26 mouse cellular contexts compared by ENCODE assay signal in genomic region chr6:128961110-128961509, GRCm38 (mm10). TPM values are rescaled to one million over a fixed set of nuclear protein-coding genes. Genes with fewer than 3 reads are reported as not detected.
DNase-seq lines count a peak whose midpoint lies in the region; ATAC-seq and TF ChIP-seq lines count a peak whose summit lies in the region.
"Had no signal": no experiment of that assay in that cellular context is flagged by ENCODE, and none has a peak within 500 bp of the region (broad histone marks: within the 10 kb centered on the region; RNA-seq: fewer than 3 reads in every experiment).

No protein-coding gene starts in this region.

- no peak overlapping the region for H3K4me3 ChIP-seq in intestine, postnatal 0 days (ENCODE audit: low read depth, low read length)
- H3K4me3 ChIP-seq in intestine, embryonic 16.5 days (ENCODE audit: low read length): no peak overlapping the region
- H3K4me3 ChIP-seq in lung, embryonic 14.5 days (ENCODE audit: low read depth, low read length): no peak overlapping the region
- no peak overlapping the region for H3K4me3 ChIP-seq in bone marrow, adult 2 months (replicated peaks; ENCODE audit: control insufficient read depth, low read depth, low read length)
- H3K4me3 ChIP-seq in stomach, postnatal 0 days (ENCODE audit: low read depth, low read length): no peak overlapping the region
- H3K4me3 ChIP-seq in heart, embryonic 10.5 days: no peak overlapping the region
- H3K4me3 ChIP-seq: embryonic facial prominence, embryonic 15.5 days; erythroblast, embryonic 14.5 days; forebrain, embryonic 10.5 days; forebrain, embryonic 15.5 days; heart, adult 2 months; heart, embryonic 12.5 days had no signal

- H3K4me1 ChIP-seq in intestine, postnatal 0 days (replicated peaks; ENCODE audit: control insufficient read depth, insufficient read depth, low read length): no peaks in the 10 kb centered on the region
- H3K4me1 ChIP-seq in intestine, embryonic 16.5 days (ENCODE audit: control insufficient read depth, insufficient read depth, low read length): no peaks in the 10 kb centered on the region
- H3K4me1 ChIP-seq in lung, embryonic 14.5 days (ENCODE audit: insufficient read depth): no peaks in the 10 kb centered on the region
- H3K4me1 ChIP-seq in bone marrow, adult 2 months (ENCODE audit: control insufficient read depth, insufficient read depth, low read length): peaks cover 4% of the 10 kb centered on the region; the same call in 1 of the 2 replicates
- H3K4me1 ChIP-seq in stomach, postnatal 0 days (replicated peaks; ENCODE audit: control insufficient read depth, insufficient read depth): no peaks in the 10 kb centered on the region
- H3K4me1 ChIP-seq in heart, embryonic 10.5 days: no peaks in the 10 kb centered on the region
- H3K4me1 ChIP-seq: embryonic facial prominence, embryonic 15.5 days; forebrain, embryonic 10.5 days; forebrain, embryonic 15.5 days; heart, embryonic 12.5 days had no signal

- no peak overlapping the region for H3K4me2 ChIP-seq in intestine, postnatal 0 days (replicated peaks; ENCODE audit: low read depth)
- no peak overlapping the region for H3K4me2 ChIP-seq in intestine, embryonic 16.5 days (ENCODE audit: low read depth, low read length)
- no peak overlapping the region for H3K4me2 ChIP-seq in lung, embryonic 14.5 days
- H3K4me2 ChIP-seq in stomach, postnatal 0 days (replicated peaks; ENCODE audit: low read depth): no peak overlapping the region
- H3K4me2 ChIP-seq: embryonic facial prominence, embryonic 15.5 days; forebrain, embryonic 15.5 days; heart, embryonic 12.5 days had no signal

- no peak overlapping the region for H3K27ac ChIP-seq in intestine, postnatal 0 days (ENCODE audit: low read depth, low read length)
- H3K27ac ChIP-seq in intestine, embryonic 16.5 days (ENCODE audit: low read length): no peak overlapping the region
- H3K27ac ChIP-seq in lung, embryonic 14.5 days (ENCODE audit: low read depth): no peak overlapping the region
- H3K27ac ChIP-seq in bone marrow, adult 2 months (ENCODE audit: control insufficient read depth, insufficient read depth, low read depth, low read length, poor library complexity): no peak overlapping the region
- H3K27ac ChIP-seq in stomach, postnatal 0 days (replicated peaks): no peak overlapping the region
- H3K27ac ChIP-seq in heart, embryonic 10.5 days: no peak overlapping the region
- H3K27ac ChIP-seq: embryonic facial prominence, embryonic 15.5 days; forebrain, embryonic 10.5 days; forebrain, embryonic 15.5 days; heart, adult 2 months had no signal

- TF ChIP-seq CTCF in intestine, postnatal 0 days (IDR thresholded peaks at IDR 0.05; ENCODE audit: low read depth): peak; percentile 30; the same call in 1 of the 2 replicates
- TF ChIP-seq CTCF in lung, embryonic 14.5 days (IDR thresholded peaks at IDR 0.05; ENCODE audit: low read depth): peak; percentile 47
- peak; percentile 13; the same call in 1 of the 2 replicates for TF ChIP-seq CTCF in bone marrow, adult 2 months (IDR thresholded peaks at IDR 0.05; ENCODE audit: control insufficient read depth, insufficient read depth, low read length)
- 0 out of 2 replicates have a peak, but pooled peaks have one; percentile 16 for TF ChIP-seq CTCF in stomach, postnatal 0 days (IDR thresholded peaks at IDR 0.05; ENCODE audit: low read depth)

- TF ChIP-seq EP300 in stomach, postnatal 0 days (optimal IDR thresholded peaks at IDR 0.05): no peak

- DNase-seq in lung, embryonic 14.5 days: peak; percentile 31
- DNase-seq in lung, postnatal 25 days (ENCODE audit: low spot score): no peak
- DNase-seq in stomach, postnatal 0 days (ENCODE audit: low spot score): no peak
- DNase-seq in heart, embryonic 10.5 days (ENCODE audit: low spot score): no peak
- DNase-seq: adrenal gland, postnatal 14 days; cerebellum, adult 18-20 months; cerebellum, postnatal 10 days; embryo, embryonic 11 days; gastrocnemius, postnatal 10 days; heart, adult 2 months; heart, postnatal 36 days had no signal

- H3K9ac ChIP-seq in intestine, postnatal 0 days (ENCODE audit: low read depth, low read length): no peak overlapping the region
- no peak overlapping the region for H3K9ac ChIP-seq in intestine, embryonic 16.5 days (ENCODE audit: low read depth, low read length)
- no peak overlapping the region for H3K9ac ChIP-seq in lung, embryonic 14.5 days
- H3K9ac ChIP-seq in stomach, postnatal 0 days (ENCODE audit: low read length): no peak overlapping the region
- H3K9ac ChIP-seq: embryonic facial prominence, embryonic 15.5 days; forebrain, embryonic 15.5 days; heart, embryonic 12.5 days had no signal

- no peak for ATAC-seq in intestine, postnatal 0 days
- no peak for ATAC-seq in intestine, embryonic 16.5 days
- ATAC-seq in lung, embryonic 14.5 days (ENCODE audit: insufficient read depth): no peak
- no peak for ATAC-seq in stomach, postnatal 0 days (ENCODE audit: low FRiP score, low TSS enrichment)
- ATAC-seq: activated CD4-positive, CD25-positive, alpha-beta regulatory T cell, adult 4 months; forebrain, embryonic 15.5 days; hindbrain, embryonic 16.5 days; Patski had no signal

- 93% methylated on average over 1 of the region's 1 CpGs for WGBS in intestine, postnatal 0 days
- 100% methylated on average over 1 of the region's 1 CpGs for WGBS in intestine, embryonic 16.5 days
- WGBS in lung, embryonic 14.5 days: 83% methylated on average over 1 of the region's 1 CpGs
- 78% methylated on average over 1 of the region's 1 CpGs for WGBS in bone marrow, adult 2 months
- WGBS in stomach, postnatal 0 days: 96% methylated on average over 1 of the region's 1 CpGs
- WGBS in heart, embryonic 10.5 days: 82% methylated on average over 1 of the region's 1 CpGs

- no peak for TF ChIP-seq POLR2A in bone marrow, adult 2 months (IDR thresholded peaks at IDR 0.05; ENCODE audit: borderline replicate concordance, control insufficient read depth, low read depth, low read length)

- H3K9me3 ChIP-seq in intestine, postnatal 0 days (ENCODE audit: control insufficient read depth): no peaks in the 10 kb centered on the region
- H3K9me3 ChIP-seq in intestine, embryonic 16.5 days (ENCODE audit: control insufficient read depth, low read length): no peaks in the 10 kb centered on the region
- H3K9me3 ChIP-seq in lung, embryonic 14.5 days (ENCODE audit: low read depth, low read length): no peaks in the 10 kb centered on the region
- no peaks in the 10 kb centered on the region for H3K9me3 ChIP-seq in stomach, postnatal 0 days (ENCODE audit: control insufficient read depth, low read length)
- no peaks in the 10 kb centered on the region for H3K9me3 ChIP-seq in heart, embryonic 10.5 days
- H3K9me3 ChIP-seq: embryonic facial prominence, embryonic 15.5 days; forebrain, embryonic 10.5 days; forebrain, embryonic 15.5 days; heart, embryonic 12.5 days had no signal

- no peaks in the 10 kb centered on the region for H3K36me3 ChIP-seq in intestine, postnatal 0 days (ENCODE audit: control insufficient read depth, insufficient read depth)
- no peaks in the 10 kb centered on the region for H3K36me3 ChIP-seq in intestine, embryonic 16.5 days (ENCODE audit: control insufficient read depth, insufficient read depth, low read length)
- H3K36me3 ChIP-seq in lung, embryonic 14.5 days (ENCODE audit: insufficient read depth): no peaks in the 10 kb centered on the region
- no peaks in the 10 kb centered on the region for H3K36me3 ChIP-seq in stomach, postnatal 0 days (ENCODE audit: control insufficient read depth, insufficient read depth, low read length)
- H3K36me3 ChIP-seq in heart, embryonic 10.5 days: no peaks in the 10 kb centered on the region
- H3K36me3 ChIP-seq: embryonic facial prominence, embryonic 15.5 days; forebrain, embryonic 10.5 days; forebrain, embryonic 15.5 days; heart, embryonic 12.5 days had no signal

- H3K27me3 ChIP-seq in intestine, postnatal 0 days (replicated peaks; ENCODE audit: control insufficient read depth, insufficient read depth, low read length): no peaks in the 10 kb centered on the region
- H3K27me3 ChIP-seq in intestine, embryonic 16.5 days (replicated peaks; ENCODE audit: control insufficient read depth, insufficient read depth, low read length): no peaks in the 10 kb centered on the region
- H3K27me3 ChIP-seq in lung, embryonic 14.5 days (ENCODE audit: insufficient read depth, low read length): no peaks in the 10 kb centered on the region
- no peaks in the 10 kb centered on the region for H3K27me3 ChIP-seq in stomach, postnatal 0 days (ENCODE audit: control insufficient read depth, insufficient read depth, low read length)
- no peaks in the 10 kb centered on the region for H3K27me3 ChIP-seq in heart, embryonic 10.5 days (ENCODE audit: insufficient read depth, poor library complexity, severe bottlenecking)
- H3K27me3 ChIP-seq: CH12.LX; embryonic facial prominence, embryonic 15.5 days; forebrain, embryonic 15.5 days; heart, embryonic 12.5 days; Patski had no signal

RNA-seq across cellular contexts. Expression of gene Clec2g, which starts 26.9 kb away (rescaled TPM):
- polyA plus RNA-seq in intestine, postnatal 0 days (2015; fragmentation: Nextera tagmentation; extraction: Ambion mirVana): not detected in 2 replicates
- not detected in 2 replicates for polyA plus RNA-seq in intestine, embryonic 16.5 days (2015; fragmentation: Nextera tagmentation; extraction: Ambion mirVana)
- polyA plus RNA-seq in lung, embryonic 14.5 days (2014; fragmentation: Nextera tagmentation; extraction: Ambion mirVana): not detected in 2 replicates
- not detected in 2 replicates for polyA plus RNA-seq in bone marrow, adult 2 months (2011; ENCODE audit: insufficient read depth, insufficient read length, low replicate concordance, missing spikeins)
- 3.6 and 3.8 TPM in 2 replicates for polyA plus RNA-seq in stomach, postnatal 0 days (2015; fragmentation: Nextera tagmentation; extraction: Ambion mirVana)
- polyA plus RNA-seq in heart, embryonic 10.5 days (2016; fragmentation: Nextera tagmentation; extraction: Ambion mirVana): not detected in 2 replicates
- polyA plus RNA-seq: embryonic facial prominence, embryonic 11.5 days; erythroblast, embryonic 14.5 days; forebrain, embryonic 10.5 days; forebrain, embryonic 15.5 days; heart, adult 2 months; heart, embryonic 12.5 days; heart, embryonic 16.5 days; hindbrain, embryonic 11.5 days; hindbrain, embryonic 16.5 days had no signal
